Mouse (Mus musculus) intestine, embryonic 16.5 days (tissue): ENCODE data around the gene Tbx1. TPM values are rescaled to one million over a fixed set of nuclear protein-coding genes. Genes with fewer than 3 reads are reported as not detected.
A peak's percentile ranks its signal among the peaks of the same experiment; 100 is the strongest.

Experiments
- ATAC-seq: fragments of 200-750 bp; cut with Nextera tagmentation; 2 replicates; pipeline ENCODE4 v1.8.0; 2017; ENCODE audit warnings: moderate TSS enrichment, moderate library complexity
- H3K27ac ChIP-seq: fragments of 300-500 bp; sonication (generic); 2 replicates; pipeline ENCODE4 v1.5.1; 2014; ENCODE audit warnings: mild to moderate bottlenecking, low read length
- H3K27me3 ChIP-seq: fragments of 300-500 bp; sonication (generic); replicated peaks from 2 replicates; pipeline ENCODE4 v1.6.1; 2014; ENCODE audit warnings: low read length, control low read depth, mixed read lengths; ENCODE audit not compliant: control insufficient read depth, insufficient read depth
- H3K36me3 ChIP-seq: fragments of 300-500 bp; sonication (generic); 2 replicates; pipeline ENCODE4 v1.6.1; 2014; ENCODE audit warnings: low read length, control low read depth; ENCODE audit not compliant: control insufficient read depth, insufficient read depth
- H3K4me1 ChIP-seq: fragments of 300-500 bp; sonication (generic); 2 replicates; pipeline ENCODE4 v1.6.1; 2014; ENCODE audit warnings: low read length, control low read depth, mixed read lengths; ENCODE audit not compliant: control insufficient read depth, insufficient read depth
- H3K4me2 ChIP-seq: fragments of 300-500 bp; sonication (generic); 2 replicates; pipeline ENCODE4 v1.6.1; 2014; ENCODE audit warnings: low read depth, low read length, control low read depth
- H3K4me3 ChIP-seq: fragments of 300-500 bp; sonication (generic); 2 replicates; pipeline ENCODE4 v1.5.1; 2014; ENCODE audit warnings: mild to moderate bottlenecking, low read length
- H3K9ac ChIP-seq: fragments of 300-500 bp; sonication (generic); 2 replicates; pipeline ENCODE4 v1.6.1; 2014; ENCODE audit warnings: low read depth, low read length
- H3K9me3 ChIP-seq: fragments of 300-500 bp; sonication (generic); 2 replicates; pipeline ENCODE4 v1.6.1; 2016; ENCODE audit warnings: low read length, control low read depth; ENCODE audit not compliant: control insufficient read depth
- WGBS: fragments of 180-500 bp; shearing (Covaris S2); extraction: QIAGEN DNeasy Blood & Tissue Kit; methylation state at CpG from one replicate; pipeline ENCODE4 v1.1.7; 2014; 5-methylcytosine and 5-hydroxymethylcytosine counted together
- polyA plus RNA-seq: library from polyadenylated mRNA; unstranded; fragments of >200 nt; fragmentation: Nextera tagmentation; extraction: Ambion mirVana; gene quantifications from 2 replicates; pipeline ENCODE4 v1.2.1, GENCODE M21; 2015

The Tbx1 gene
- polyA plus RNA-seq, 1 experiment from 2014 or later, result 0.09 TPM

GRCm38 (mm10) chr16:18624641-18625040 lies 34.2 kb upstream of the Tbx1 start:
- no peak overlapping the region for H3K27ac ChIP-seq
- no peak for ATAC-seq
- H3K4me1 ChIP-seq, result peaks cover 46% of the 10 kb centered on the region
- H3K9ac ChIP-seq, result no peak overlapping the region
- H3K9me3 ChIP-seq, result no peaks in the 10 kb centered on the region
- H3K27me3 ChIP-seq, result peaks cover 58% of the 10 kb centered on the region
- WGBS, result 61% methylated on average over 15 of the region's 15 CpGs
- H3K4me2 ChIP-seq, result no peak overlapping the region
- no peak overlapping the region for H3K4me3 ChIP-seq
- H3K36me3 ChIP-seq, result peaks cover 6% of the 10 kb centered on the region; the same call in 1 of the 2 replicates

GRCm38 (mm10) chr16:18623751-18624540 lies 33.5 kb upstream of the Tbx1 start:
- Histone ChIP-seq H3K9ac (no peak overlapping the region), H3K4me1 (peaks cover 44% of the 10 kb centered on the region), H3K27me3 (peaks cover 65% of the 10 kb centered on the region), H3K4me2 (no peak overlapping the region), H3K27ac (no peak overlapping the region), H3K4me3 (no peak overlapping the region), H3K36me3 (peaks cover 6% of the 10 kb centered on the region; the same call in 1 of the 2 replicates), H3K9me3 (no peaks in the 10 kb centered on the region)
- WGBS, result 66% methylated on average over 15 of the region's 15 CpGs
- ATAC-seq, result no peak

GRCm38 (mm10) chr16:18622916-18623750 lies 32.7 kb upstream of the Tbx1 start:
- H3K4me1 ChIP-seq, result peaks cover 35% of the 10 kb centered on the region
- H3K36me3 ChIP-seq, result peaks cover 6% of the 10 kb centered on the region; the same call in 1 of the 2 replicates
- H3K27me3 ChIP-seq, result peaks cover 72% of the 10 kb centered on the region
- H3K27ac ChIP-seq, result no peak overlapping the region
- WGBS, result 62% methylated on average over 29 of the region's 29 CpGs
- H3K4me3 ChIP-seq, result no peak overlapping the region
- H3K9ac ChIP-seq, result no peak overlapping the region
- H3K9me3 ChIP-seq, result no peaks in the 10 kb centered on the region
- ATAC-seq, result no peak
- H3K4me2 ChIP-seq, result no peak overlapping the region

- peak within 1 kb of the TSS; percentile 10; the same call in 1 of the 2 replicates for H3K9ac ChIP-seq
These were observed 31.5 kb upstream of the Tbx1 start, which contains the start of gene Gp1bb for GRCm38 (mm10) chr16:18622019-18622418. Gene Gp1bb (minus strand): TSS chr16:18622403.

GRCm38 (mm10) chr16:18621362-18622001 lies 31.0 kb upstream of the Tbx1 start:
- Histone ChIP-seq H3K9me3 (no peaks in the 10 kb centered on the region), H3K4me3 (peak overlapping the region; percentile 56), H3K4me1 (peaks cover 26% of the 10 kb centered on the region), H3K27ac (no peak overlapping the region), H3K4me2 (peak overlapping the region; percentile 93), H3K27me3 (peaks cover 71% of the 10 kb centered on the region), H3K9ac (peak overlapping the region; percentile 10; the same call in 1 of the 2 replicates), H3K36me3 (peaks cover 6% of the 10 kb centered on the region; the same call in 1 of the 2 replicates)
- WGBS, result 15% methylated on average over 38 of the region's 38 CpGs
- ATAC-seq, result no peak

More at GRCm38 (mm10) chr16:18622019-18622418, 31.5 kb upstream of the Tbx1 start, which contains the start of gene Gp1bb:
- Histone ChIP-seq H3K27ac (no peak within 1 kb of the TSS), H3K4me3 (peak within 1 kb of the TSS; percentile 56), H3K36me3 (peaks cover 6% of the 10 kb centered on the region; the same call in 1 of the 2 replicates), H3K27me3 (peaks cover 71% of the 10 kb centered on the region), H3K4me1 (peaks cover 30% of the 10 kb centered on the region), H3K4me2 (peak within 1 kb of the TSS; percentile 93), H3K9me3 (no peaks in the 10 kb centered on the region)
- WGBS, result 43% methylated on average over 17 of the region's 17 CpGs
- no peak for ATAC-seq

GRCm38 (mm10) chr16:18620601-18621361 lies 30.3 kb upstream of the Tbx1 start:
- no peaks in the 10 kb centered on the region for H3K9me3 ChIP-seq
- peaks cover 20% of the 10 kb centered on the region for H3K4me1 ChIP-seq
- H3K27me3 ChIP-seq, result peaks cover 73% of the 10 kb centered on the region
- peaks cover 6% of the 10 kb centered on the region; the same call in 1 of the 2 replicates for H3K36me3 ChIP-seq
- H3K4me2 ChIP-seq, result peak overlapping the region; percentile 93
- peak overlapping the region; percentile 56 for H3K4me3 ChIP-seq
- H3K27ac ChIP-seq, result no peak overlapping the region
- peak; percentile 10; the same call in 1 of the 2 replicates for ATAC-seq
- peak overlapping the region; percentile 46; the same call in 1 of the 2 replicates for H3K9ac ChIP-seq
- WGBS, result 3% methylated on average over 73 of the region's 74 CpGs

- Histone ChIP-seq H3K4me3 (no peak overlapping the region; the same call in 1 of the 2 replicates), H3K4me1 (peaks cover 19% of the 10 kb centered on the region), H3K9ac (no peak overlapping the region), H3K27ac (no peak overlapping the region), H3K36me3 (peaks cover 6% of the 10 kb centered on the region; the same call in 1 of the 2 replicates), H3K4me2 (no peak overlapping the region), H3K9me3 (no peaks in the 10 kb centered on the region), H3K27me3 (peaks cover 67% of the 10 kb centered on the region)
- WGBS, result 53% methylated on average over 6 of the region's 6 CpGs
- no peak for ATAC-seq
These were observed 29.7 kb upstream of the Tbx1 start for GRCm38 (mm10) chr16:18620201-18620600.

- Histone ChIP-seq H3K4me2 (no peak overlapping the region), H3K4me3 (no peak overlapping the region), H3K4me1 (peaks cover 19% of the 10 kb centered on the region), H3K9me3 (no peaks in the 10 kb centered on the region), H3K9ac (no peak overlapping the region), H3K27ac (no peak overlapping the region), H3K36me3 (peaks cover 4% of the 10 kb centered on the region; the same call in 1 of the 2 replicates), H3K27me3 (peaks cover 63% of the 10 kb centered on the region)
- no peak for ATAC-seq
- WGBS, result 60% methylated on average over 4 of the region's 4 CpGs
These were observed 28.6 kb upstream of the Tbx1 start for GRCm38 (mm10) chr16:18619110-18619509.
